Mouse (Mus musculus) midbrain, embryonic 12.5 days (tissue): Measurements from ENCODE around the gene Macrod2. TPM values are rescaled to one million over a fixed set of nuclear protein-coding genes. Genes with fewer than 3 reads are reported as not detected.

ENCODE experiments used
- ATAC-seq: fragments of 200-750 bp; cut with Nextera tagmentation; 2 replicates; pipeline ENCODE4 v1.8.0; 2017; ENCODE audit warnings: low read depth, moderate TSS enrichment, moderate library complexity; ENCODE audit not compliant: low FRiP score
- H3K27ac ChIP-seq: fragments of 300-500 bp; sonication (generic); replicated peaks from 2 replicates; pipeline ENCODE4 v1.5.1; 2016; ENCODE audit warnings: mild to moderate bottlenecking
- H3K27me3 ChIP-seq: fragments of 300-500 bp; sonication (generic); 2 replicates; pipeline ENCODE4 v1.6.1; 2016; ENCODE audit warnings: mild to moderate bottlenecking
- H3K36me3 ChIP-seq: fragments of 300-500 bp; sonication (generic); 2 replicates; pipeline ENCODE4 v1.6.1; 2016
- H3K4me1 ChIP-seq: fragments of 300-500 bp; sonication (generic); 2 replicates; pipeline ENCODE4 v1.6.1; 2016
- H3K4me2 ChIP-seq: fragments of 300-500 bp; sonication (generic); replicated peaks from 2 replicates; pipeline ENCODE4 v1.6.1; 2016; ENCODE audit warnings: mild to moderate bottlenecking, moderate library complexity
- H3K4me3 ChIP-seq: fragments of 300-500 bp; sonication (generic); 2 replicates; pipeline ENCODE4 v1.5.1; 2016; ENCODE audit warnings: mild to moderate bottlenecking
- H3K9ac ChIP-seq: fragments of 300-500 bp; sonication (generic); replicated peaks from 2 replicates; pipeline ENCODE4 v1.6.1; 2016; ENCODE audit warnings: mild to moderate bottlenecking, moderate library complexity
- H3K9me3 ChIP-seq: fragments of 300-500 bp; sonication (generic); 2 replicates; pipeline ENCODE4 v1.6.1; 2016; ENCODE audit warnings: mild to moderate bottlenecking
- WGBS: fragments of 180-500 bp; shearing (Covaris S2); methylation state at CpG from one replicate; pipeline ENCODE4 v1.1.7; 2016; 5-methylcytosine and 5-hydroxymethylcytosine counted together
- polyA plus RNA-seq: library from polyadenylated mRNA; unstranded; fragments of >200 nt; fragmentation: Nextera tagmentation; extraction: Ambion mirVana; gene quantifications from 2 replicates; pipeline ENCODE4 v1.2.1, GENCODE M21; 2016

The Macrod2 gene
- polyA plus RNA-seq, 1 experiment from 2014 or later, result 52.4 TPM

DNA sequence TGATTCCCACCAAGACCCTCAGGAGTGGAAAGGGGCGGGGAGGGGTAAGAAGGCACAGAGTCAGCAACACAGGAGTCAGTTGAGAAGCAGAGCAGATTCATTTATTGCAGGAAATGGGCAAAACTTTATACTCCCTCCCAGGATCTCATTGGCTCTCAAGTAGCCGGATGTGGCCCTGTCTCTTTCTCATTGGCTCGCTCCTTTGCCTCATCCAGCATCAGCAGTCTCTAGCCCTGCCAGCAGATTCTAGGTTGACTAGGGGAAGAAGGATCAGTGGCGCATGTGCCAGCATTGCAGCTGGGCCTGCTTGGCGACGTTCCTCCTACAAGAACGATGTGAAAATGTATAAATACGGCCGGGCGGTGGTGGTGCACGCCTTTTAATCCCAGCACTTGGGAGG is 378.3 kb downstream of the Macrod2 start:
- Histone ChIP-seq H3K27ac (no peak overlapping the region), H3K36me3 (no peaks in the 10 kb centered on the region), H3K9ac (no peak overlapping the region), H3K4me1 (no peaks in the 10 kb centered on the region), H3K9me3 (no peaks in the 10 kb centered on the region), H3K27me3 (no peaks in the 10 kb centered on the region), H3K4me2 (no peak overlapping the region), H3K4me3 (no peak overlapping the region)
- ATAC-seq, result no peak
- 96% methylated on average over 11 of the region's 11 CpGs for WGBS

DNA sequence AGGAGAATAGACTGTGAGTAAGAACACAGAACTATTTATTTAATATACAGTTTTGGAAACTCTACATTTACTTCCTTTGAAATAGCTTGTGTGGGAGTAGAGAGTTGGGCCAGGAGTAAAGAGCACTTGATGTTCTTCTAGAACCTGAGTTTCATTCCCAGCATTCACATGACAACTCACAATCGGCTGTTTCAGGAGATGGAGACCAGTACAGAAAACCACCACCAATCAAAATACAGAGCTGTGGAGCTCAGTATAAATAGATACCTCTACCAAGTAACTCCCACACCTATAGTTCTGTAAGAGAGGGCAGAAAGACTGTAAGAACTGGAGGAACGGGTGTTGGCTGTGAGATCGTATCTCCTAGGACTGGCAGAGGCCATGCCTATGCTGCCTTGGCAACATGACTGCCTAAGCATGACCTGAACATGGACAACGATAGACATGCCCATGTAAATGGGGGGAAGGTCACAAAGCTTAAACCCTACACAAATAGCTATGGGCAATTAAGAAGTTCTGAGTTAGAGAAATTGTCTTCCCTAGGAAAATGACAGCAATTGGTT is 379.8 kb downstream of the Macrod2 start:
- Histone ChIP-seq H3K9ac (no peak overlapping the region), H3K27ac (no peak overlapping the region), H3K27me3 (no peaks in the 10 kb centered on the region), H3K4me1 (no peaks in the 10 kb centered on the region), H3K4me3 (no peak overlapping the region), H3K9me3 (no peaks in the 10 kb centered on the region), H3K4me2 (no peak overlapping the region), H3K36me3 (no peaks in the 10 kb centered on the region)
- no peak for ATAC-seq
- 88% methylated on average over 4 of the region's 4 CpGs for WGBS

DNA sequence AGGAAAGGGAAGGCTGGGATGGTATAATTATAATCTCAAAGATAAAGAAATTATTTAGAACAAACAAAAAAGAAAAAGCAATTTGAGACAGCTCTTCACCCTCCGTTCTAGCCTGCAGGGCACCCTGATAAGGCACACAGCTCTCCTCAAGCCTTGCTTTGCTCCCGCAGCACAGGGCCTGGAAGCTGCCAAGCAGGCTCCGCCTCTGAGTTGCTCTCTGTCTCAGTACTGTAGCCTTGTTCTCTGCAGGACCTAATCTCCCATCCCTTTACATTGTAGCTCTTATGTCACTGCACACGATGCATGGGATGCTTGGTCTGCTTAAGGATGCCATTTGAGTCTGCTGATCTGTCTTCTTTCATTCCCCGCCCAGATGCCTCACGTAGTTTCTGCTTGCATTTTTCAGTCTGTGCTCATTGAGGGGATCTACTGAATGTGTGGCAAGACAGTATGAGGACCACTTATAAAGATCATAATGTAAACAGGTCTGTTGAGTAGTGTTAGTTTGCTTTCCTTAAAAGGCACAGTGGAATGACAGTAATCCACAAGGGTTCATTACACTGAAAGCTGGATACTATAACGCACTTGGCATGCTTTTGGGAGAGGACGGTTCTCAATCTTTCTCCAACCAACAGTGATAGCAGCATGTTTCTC is 380.5 kb downstream of the Macrod2 start:
- H3K4me2 ChIP-seq, result no peak overlapping the region
- WGBS, result 71% methylated on average over 8 of the region's 8 CpGs
- no peak overlapping the region for H3K9ac ChIP-seq
- ATAC-seq, result no peak
- H3K4me1 ChIP-seq, result no peaks in the 10 kb centered on the region
- no peak overlapping the region for H3K4me3 ChIP-seq
- no peak overlapping the region for H3K27ac ChIP-seq
- no peaks in the 10 kb centered on the region for H3K36me3 ChIP-seq
- no peaks in the 10 kb centered on the region for H3K27me3 ChIP-seq
- H3K9me3 ChIP-seq, result no peaks in the 10 kb centered on the region

DNA sequence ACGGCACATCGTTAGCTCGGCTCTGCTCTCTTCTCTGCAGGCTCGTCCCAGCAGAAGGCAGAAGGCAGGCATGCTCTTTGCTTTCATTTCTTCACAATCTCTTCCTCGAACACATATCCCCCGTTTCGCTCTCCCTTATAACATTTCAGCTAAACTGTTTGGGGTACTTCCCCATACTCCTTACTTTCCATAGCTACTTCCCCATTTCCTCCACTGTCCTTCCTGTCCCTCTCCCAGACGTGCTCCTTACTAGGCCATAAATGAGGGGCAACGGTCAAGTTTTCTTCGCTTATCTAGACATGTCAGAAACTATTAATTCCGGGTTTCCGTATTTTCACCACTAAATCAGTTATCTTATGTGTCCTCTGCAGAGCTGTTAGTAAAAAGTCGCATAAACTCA is 383.1 kb downstream of the Macrod2 start:
- Histone ChIP-seq H3K9me3 (no peaks in the 10 kb centered on the region), H3K9ac (no peak overlapping the region), H3K4me2 (no peak overlapping the region), H3K36me3 (no peaks in the 10 kb centered on the region), H3K27ac (no peak overlapping the region), H3K4me3 (no peak overlapping the region), H3K27me3 (no peaks in the 10 kb centered on the region), H3K4me1 (no peaks in the 10 kb centered on the region)
- no peak for ATAC-seq
- 93% methylated on average over 13 of the region's 13 CpGs for WGBS

DNA sequence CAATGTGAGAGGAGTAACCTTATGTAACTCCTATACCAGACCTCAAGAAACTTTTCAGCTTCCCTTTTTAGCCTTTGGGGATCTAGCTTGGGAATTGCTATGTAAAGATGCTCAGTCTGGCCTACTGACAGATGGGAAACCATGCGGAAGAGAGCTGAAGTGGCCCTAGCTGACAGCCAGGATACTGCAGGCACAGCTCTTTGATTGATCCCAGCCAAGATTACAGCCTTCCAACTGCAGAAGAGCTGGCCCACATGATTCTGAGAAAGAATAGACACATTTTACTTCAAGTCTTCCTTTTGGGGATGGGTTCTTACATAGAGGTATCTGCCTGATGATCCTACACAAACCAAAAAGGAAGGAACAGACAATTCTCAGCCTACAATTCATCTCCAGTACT is 387.9 kb downstream of the Macrod2 start:
- no peak for ATAC-seq
- H3K36me3 ChIP-seq, result no peaks in the 10 kb centered on the region

DNA sequence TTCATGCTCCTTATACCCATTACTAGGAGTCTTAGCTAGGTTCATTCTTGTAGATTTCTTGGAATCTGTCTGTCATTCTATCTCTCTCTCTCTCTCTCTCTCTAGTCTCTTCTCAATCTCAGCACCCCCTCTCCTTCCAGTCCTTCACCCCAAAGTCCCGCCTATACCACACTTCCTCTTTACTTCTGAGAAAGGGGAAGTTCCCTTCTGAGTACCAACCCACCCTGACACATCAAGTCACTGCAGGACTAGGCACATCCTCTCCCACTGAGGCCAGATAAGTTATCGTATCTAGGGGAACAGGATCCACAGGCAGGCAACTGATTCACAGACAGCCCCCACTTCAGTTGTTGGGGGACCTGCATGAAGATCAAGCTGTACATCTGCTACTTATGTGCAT is 389.5 kb downstream of the Macrod2 start:
- no peak overlapping the region for H3K4me2 ChIP-seq
- H3K36me3 ChIP-seq, result no peaks in the 10 kb centered on the region
- no peaks in the 10 kb centered on the region for H3K9me3 ChIP-seq
- ATAC-seq, result no peak
- 72% methylated on average over 2 of the region's 2 CpGs for WGBS
- no peak overlapping the region for H3K27ac ChIP-seq
- no peak overlapping the region for H3K4me3 ChIP-seq
- H3K9ac ChIP-seq, result no peak overlapping the region
- H3K27me3 ChIP-seq, result no peaks in the 10 kb centered on the region
- no peaks in the 10 kb centered on the region for H3K4me1 ChIP-seq

More for the DNA sequence above, 387.9 kb downstream of the Macrod2 start:
- H3K27me3 ChIP-seq, result no peaks in the 10 kb centered on the region
- no peak overlapping the region for H3K27ac ChIP-seq
- H3K4me1 ChIP-seq, result no peaks in the 10 kb centered on the region
- 71% methylated on average over 1 of the region's 1 CpGs for WGBS
- no peak overlapping the region for H3K4me2 ChIP-seq
- no peaks in the 10 kb centered on the region for H3K9me3 ChIP-seq
- H3K9ac ChIP-seq, result no peak overlapping the region
- no peak overlapping the region for H3K4me3 ChIP-seq

DNA sequence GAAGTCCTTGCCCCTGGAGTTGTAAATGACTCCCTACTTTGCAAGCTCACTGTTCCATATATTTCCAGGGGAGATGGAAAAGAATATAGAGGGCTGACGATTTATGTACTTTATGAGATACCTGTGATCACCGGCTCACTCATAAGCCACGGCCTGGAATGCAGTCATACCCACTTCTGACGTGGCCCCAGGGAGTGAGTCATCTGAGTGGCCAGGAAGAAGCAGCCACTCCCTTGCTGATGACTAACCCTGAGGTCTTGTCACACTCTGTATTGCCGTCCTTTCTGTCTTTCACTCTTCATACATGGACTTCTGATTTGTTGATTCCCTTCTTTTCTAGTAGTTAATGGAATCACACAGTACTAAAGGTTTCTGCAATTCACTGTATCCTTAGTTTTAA is 395.3 kb downstream of the Macrod2 start:
- H3K9ac ChIP-seq, result no peak overlapping the region
- no peak for ATAC-seq
- H3K27me3 ChIP-seq, result no peaks in the 10 kb centered on the region
- H3K4me3 ChIP-seq, result no peak overlapping the region
- H3K36me3 ChIP-seq, result no peaks in the 10 kb centered on the region
- H3K4me1 ChIP-seq, result no peaks in the 10 kb centered on the region
- no peak overlapping the region for H3K4me2 ChIP-seq
- no peak overlapping the region for H3K27ac ChIP-seq
- no peaks in the 10 kb centered on the region for H3K9me3 ChIP-seq
- WGBS, result 74% methylated on average over 5 of the region's 5 CpGs

DNA sequence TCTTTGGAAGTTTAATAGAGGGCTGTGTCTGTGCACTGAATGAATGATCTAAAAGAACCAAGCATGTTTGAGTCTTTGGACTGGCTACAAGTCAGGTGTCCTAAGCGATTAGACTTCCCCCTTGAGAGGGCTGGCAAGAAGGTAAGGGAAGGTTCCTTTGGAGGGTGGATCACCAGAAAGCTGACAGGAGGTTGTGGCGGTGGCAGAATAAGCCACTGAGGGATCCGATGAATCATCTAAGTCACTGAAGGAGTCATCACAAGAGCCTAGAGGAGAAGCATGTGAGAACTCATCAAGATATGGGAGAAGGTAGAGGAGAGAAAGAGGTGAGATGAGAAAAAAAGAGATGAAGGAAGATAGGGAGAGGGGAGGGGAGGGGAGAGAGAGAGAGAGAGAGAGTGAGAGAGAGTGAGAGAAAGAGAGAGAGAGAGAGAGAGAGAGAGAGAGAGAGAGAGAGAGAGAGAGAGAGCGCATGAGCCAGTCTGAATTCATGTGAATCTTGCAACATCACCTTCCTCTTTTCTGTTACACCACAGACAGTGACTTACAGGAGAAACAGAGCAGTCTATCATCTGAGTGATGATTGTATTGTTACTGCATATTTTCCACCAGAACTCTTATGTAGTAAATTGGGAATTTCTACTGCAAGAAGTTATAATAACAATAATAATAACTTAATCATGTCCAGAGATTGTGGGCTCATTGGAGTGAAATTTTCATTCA is 398.9 kb downstream of the Macrod2 start:
- 98% methylated on average over 3 of the region's 4 CpGs for WGBS
- Histone ChIP-seq H3K27ac (no peak overlapping the region), H3K4me3 (no peak overlapping the region), H3K9me3 (no peaks in the 10 kb centered on the region), H3K4me2 (no peak overlapping the region), H3K36me3 (no peaks in the 10 kb centered on the region), H3K27me3 (no peaks in the 10 kb centered on the region), H3K4me1 (no peaks in the 10 kb centered on the region), H3K9ac (no peak overlapping the region)
- ATAC-seq, result no peak

DNA sequence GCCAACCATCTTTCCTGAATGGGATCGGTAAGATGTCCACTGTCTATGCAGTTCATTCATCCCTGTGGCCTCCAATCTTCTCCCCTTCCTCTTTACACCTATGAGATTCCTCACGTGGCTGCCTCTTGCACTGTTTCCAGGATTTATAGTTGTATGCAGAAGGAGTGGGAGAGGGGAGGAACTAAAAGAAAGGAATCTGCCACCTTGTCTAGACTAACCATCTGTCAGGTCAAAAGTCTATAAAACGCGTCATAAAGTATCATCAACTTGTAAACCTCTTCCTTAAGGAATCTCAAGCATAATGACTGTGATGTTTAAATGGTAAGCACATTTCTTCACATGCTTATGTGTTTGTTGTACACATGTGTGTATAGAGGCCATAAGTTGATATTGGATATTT is 416.6 kb downstream of the Macrod2 start:
- no peak for ATAC-seq
- 93% methylated on average over 4 of the region's 4 CpGs for WGBS
- Histone ChIP-seq H3K9ac (no peak overlapping the region), H3K4me2 (no peak overlapping the region), H3K4me1 (no peaks in the 10 kb centered on the region), H3K27ac (no peak overlapping the region), H3K4me3 (no peak overlapping the region), H3K36me3 (no peaks in the 10 kb centered on the region), H3K9me3 (no peaks in the 10 kb centered on the region), H3K27me3 (no peaks in the 10 kb centered on the region)

DNA sequence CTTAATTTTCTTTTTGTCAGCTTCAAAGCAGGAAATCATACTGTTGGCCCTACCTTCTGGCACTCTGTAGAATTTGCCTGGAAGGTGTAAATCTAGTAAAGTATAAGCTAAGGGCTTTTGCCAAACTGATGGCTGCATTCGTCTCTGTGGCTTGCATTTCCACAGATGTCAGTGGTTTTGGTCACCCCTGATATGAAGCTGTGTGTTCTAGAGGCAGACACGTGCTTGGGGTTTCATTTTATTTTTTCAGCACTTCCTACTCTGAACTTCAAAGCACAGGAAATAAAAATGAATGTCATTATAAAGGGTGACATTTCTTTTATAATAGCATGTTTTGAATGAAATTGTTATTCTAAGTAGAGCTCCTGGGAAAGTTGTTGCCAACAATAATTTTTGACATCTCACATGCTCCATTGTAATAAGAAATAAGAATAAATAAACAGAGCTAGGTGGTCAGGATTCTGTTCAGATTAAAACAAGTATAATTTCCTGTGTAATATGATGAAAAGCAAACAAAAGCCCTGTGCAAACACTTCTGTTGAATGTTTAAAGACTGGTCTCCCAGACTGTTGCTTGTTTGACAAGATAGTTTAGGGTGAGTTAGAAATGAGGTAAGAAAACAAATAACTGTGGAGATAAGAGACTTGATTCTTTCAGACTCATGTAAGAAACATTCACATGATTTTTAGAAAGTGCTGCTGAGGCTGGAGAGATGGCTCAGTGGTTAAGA is 424.4 kb downstream of the Macrod2 start:
- no peak overlapping the region for H3K4me3 ChIP-seq
- H3K27ac ChIP-seq, result no peak overlapping the region
- H3K36me3 ChIP-seq, result no peaks in the 10 kb centered on the region
- H3K9ac ChIP-seq, result no peak overlapping the region
- no peak overlapping the region for H3K4me2 ChIP-seq
- no peaks in the 10 kb centered on the region for H3K4me1 ChIP-seq
- no peaks in the 10 kb centered on the region for H3K27me3 ChIP-seq
- no peaks in the 10 kb centered on the region for H3K9me3 ChIP-seq
- ATAC-seq, result no peak
- 61% methylated on average over 2 of the region's 2 CpGs for WGBS

DNA sequence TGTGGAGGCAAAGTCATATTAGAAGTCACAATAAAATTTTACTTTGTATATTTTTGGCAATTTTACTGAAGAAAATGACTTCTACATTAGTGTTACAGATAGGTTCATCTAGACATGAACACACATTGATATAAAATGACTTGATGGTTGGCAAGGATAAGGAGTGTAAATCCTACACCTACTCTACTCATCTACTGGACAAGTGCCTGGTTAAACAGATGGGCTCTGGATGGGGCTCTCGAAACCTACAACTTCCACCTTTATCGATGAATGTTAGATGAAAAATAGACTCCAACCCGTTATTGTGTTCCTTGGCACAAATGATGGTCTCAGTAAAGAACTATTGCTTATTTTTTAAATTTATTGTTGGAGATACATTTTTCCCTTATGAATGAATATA is 427.3 kb downstream of the Macrod2 start:
- 89% methylated on average over 3 of the region's 3 CpGs for WGBS
- H3K27ac ChIP-seq, result no peak overlapping the region
- no peak for ATAC-seq

DNA sequence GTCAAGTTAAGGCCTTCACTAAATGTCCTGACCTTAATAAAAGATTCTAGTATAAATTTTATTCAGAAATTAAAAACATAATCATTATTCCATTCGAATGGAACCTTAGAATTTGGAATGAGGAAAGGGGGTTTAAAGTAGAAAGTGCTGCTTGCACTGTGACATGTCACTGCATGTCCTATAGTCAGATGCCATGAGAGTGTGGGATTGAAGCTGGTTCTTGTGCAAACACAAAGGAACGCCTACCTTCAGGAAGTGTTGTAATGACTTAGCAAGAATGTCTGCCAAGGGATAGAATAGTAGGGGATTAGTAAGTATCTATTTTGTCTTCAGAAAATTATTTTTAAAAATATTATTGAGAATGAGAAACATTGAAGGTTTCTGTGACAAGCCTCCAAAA is 431.1 kb downstream of the Macrod2 start:
- Histone ChIP-seq H3K4me2 (no peak overlapping the region), H3K27me3 (no peaks in the 10 kb centered on the region)
- WGBS, result 76% methylated on average over 2 of the region's 2 CpGs

More for the DNA sequence above, 427.3 kb downstream of the Macrod2 start:
- Histone ChIP-seq H3K27me3 (no peaks in the 10 kb centered on the region), H3K4me1 (no peaks in the 10 kb centered on the region), H3K4me3 (no peak overlapping the region), H3K9ac (no peak overlapping the region), H3K36me3 (no peaks in the 10 kb centered on the region), H3K9me3 (no peaks in the 10 kb centered on the region), H3K4me2 (no peak overlapping the region)

More for the DNA sequence above, 431.1 kb downstream of the Macrod2 start:
- Histone ChIP-seq H3K36me3 (no peaks in the 10 kb centered on the region), H3K4me3 (no peak overlapping the region), H3K4me1 (no peaks in the 10 kb centered on the region), H3K27ac (no peak overlapping the region), H3K9ac (no peak overlapping the region), H3K9me3 (no peaks in the 10 kb centered on the region)
- no peak for ATAC-seq
